In genomic region chr10:41472962-41473481, GRCm38 (mm10) we compare ENCODE assay signal across 16 mouse cellular contexts. TPM values are rescaled to one million over a fixed set of nuclear protein-coding genes. Genes with fewer than 3 reads are reported as not detected.
DNase-seq lines count a peak whose midpoint lies in the region; ATAC-seq lines count a peak whose summit lies in the region.
"Had no signal": no experiment of that assay in that cellular context is flagged by ENCODE, and none has a peak within 500 bp of the region (broad histone marks: within the 10 kb centered on the region; RNA-seq: fewer than 3 reads in every experiment).

No protein-coding gene starts in this region.

- 74% methylated on average over 5 of the region's 5 CpGs for WGBS in hindbrain, embryonic 14.5 days

- H3K4me2 ChIP-seq in hindbrain, embryonic 14.5 days (replicated peaks), result no peak overlapping the region
- H3K4me2 ChIP-seq: liver, embryonic 13.5 days; midbrain, embryonic 12.5 days; neural tube, embryonic 12.5 days; stomach, embryonic 15.5 days had no signal

- no peaks in the 10 kb centered on the region for H3K9me3 ChIP-seq in hindbrain, embryonic 14.5 days (ENCODE audit: control insufficient read depth, low read length)
- H3K9me3 ChIP-seq: hindbrain, embryonic 10.5 days; liver, embryonic 13.5 days; midbrain, embryonic 12.5 days; neural tube, embryonic 12.5 days; stomach, embryonic 15.5 days had no signal

- H3K4me3 ChIP-seq in hindbrain, embryonic 14.5 days (replicated peaks; ENCODE audit: low read length), result no peak overlapping the region
- H3K4me3 ChIP-seq: hindbrain, embryonic 10.5 days; liver, embryonic 13.5 days; midbrain, embryonic 12.5 days; neural tube, embryonic 12.5 days; stomach, embryonic 15.5 days had no signal

- H3K9ac ChIP-seq in hindbrain, embryonic 14.5 days, result no peak overlapping the region
- H3K9ac ChIP-seq: midbrain, embryonic 12.5 days; neural tube, embryonic 12.5 days; stomach, embryonic 15.5 days had no signal

- H3K36me3 ChIP-seq in hindbrain, embryonic 14.5 days (replicated peaks; ENCODE audit: control insufficient read depth, insufficient read depth), result no peaks in the 10 kb centered on the region
- H3K36me3 ChIP-seq: liver, embryonic 13.5 days; stomach, embryonic 15.5 days had no signal

- no peaks in the 10 kb centered on the region for H3K27me3 ChIP-seq in hindbrain, embryonic 14.5 days (ENCODE audit: control insufficient read depth, insufficient read depth, low read length)
- H3K27me3 ChIP-seq: neural tube, embryonic 12.5 days; stomach, embryonic 15.5 days had no signal

- H3K27ac ChIP-seq in hindbrain, embryonic 14.5 days, result no peak overlapping the region
- H3K27ac ChIP-seq: hindbrain, embryonic 10.5 days; midbrain, embryonic 12.5 days; neural tube, embryonic 12.5 days had no signal

- DNase-seq in spleen, postnatal 36 days (ENCODE audit: low spot score in 2 of 2), result peak; percentile 17 to 39
- no peak for DNase-seq in spleen, postnatal 14 days (ENCODE audit: low spot score in 2 of 2)
- peak; percentile 71 for DNase-seq in ES-CJ7 (ENCODE audit: low read depth, low spot score)
- DNase-seq in right cerebral cortex, adult 18-20 months, result no peak
- DNase-seq in kidney, adult 8-10 months, result no peak
- no peak for DNase-seq in hindbrain, embryonic 14.5 days (ENCODE audit: low spot score)
- DNase-seq: cerebellum, adult 8-10 months; kidney, adult 2 months; liver, embryonic 13.5 days; retina, postnatal 1 day had no signal

- peak; percentile 25 for ATAC-seq in granulocyte monocyte progenitor cell, adult 5-6 weeks (replicated peaks; ENCODE audit: poor library complexity, severe bottlenecking)
- ATAC-seq in hindbrain, embryonic 14.5 days (ENCODE audit: low FRiP score), result no peak

- H3K4me1 ChIP-seq in hindbrain, embryonic 14.5 days (replicated peaks; ENCODE audit: control insufficient read depth, insufficient read depth, low read length), result peaks cover 13% of the 10 kb centered on the region; the same call in 1 of the 2 replicates

RNA-seq across cellular contexts. Expression of gene Mical1, which starts 3.1 kb away (rescaled TPM):
- 74.8 and 105 TPM in 2 replicates for total RNA-seq in granulocyte monocyte progenitor cell, adult 5-6 weeks (2014; fragmentation: Nextera tagmentation)
- 32.2 and 49.3 TPM in 2 replicates for total RNA-seq in granulocyte monocyte progenitor cell, adult 5-6 weeks (2017)
- 20.6 and 22.8 TPM in 2 replicates for polyA plus RNA-seq in hindbrain, embryonic 14.5 days (2014; fragmentation: Nextera tagmentation; extraction: Ambion mirVana)

RNA-seq across cellular contexts. Expression of gene Smpd2, which starts 17.1 kb away (rescaled TPM):
- 23.0 and 24.4 TPM in 2 replicates for total RNA-seq in granulocyte monocyte progenitor cell, adult 5-6 weeks (2014; fragmentation: Nextera tagmentation)
- 10.1 and 13.0 TPM in 2 replicates for total RNA-seq in granulocyte monocyte progenitor cell, adult 5-6 weeks (2017)
- polyA plus RNA-seq in hindbrain, embryonic 14.5 days (2014; fragmentation: Nextera tagmentation; extraction: Ambion mirVana), result 36.3 and 37.9 TPM in 2 replicates

RNA-seq across cellular contexts. Expression of gene Ppil6, which starts 17.2 kb away (rescaled TPM):
- total RNA-seq in granulocyte monocyte progenitor cell, adult 5-6 weeks (2014; fragmentation: Nextera tagmentation), result not detected in 2 replicates
- not detected in 2 replicates for total RNA-seq in granulocyte monocyte progenitor cell, adult 5-6 weeks (2017)
- 2.3 and 6.1 TPM in 2 replicates for polyA plus RNA-seq in hindbrain, embryonic 14.5 days (2014; fragmentation: Nextera tagmentation; extraction: Ambion mirVana)
- total RNA-seq: gastrocnemius, adult 18-20 months had no signal
- polyA plus RNA-seq: liver, embryonic 13.5 days had no signal

RNA-seq across cellular contexts. Expression of gene Zbtb24, which starts 22.8 kb away (rescaled TPM):
- 11.4 and 14.1 TPM in 2 replicates for total RNA-seq in granulocyte monocyte progenitor cell, adult 5-6 weeks (2014; fragmentation: Nextera tagmentation)
- total RNA-seq in granulocyte monocyte progenitor cell, adult 5-6 weeks (2017), result 17.2 and 18.1 TPM in 2 replicates
- 19.0 and 19.1 TPM in 2 replicates for polyA plus RNA-seq in hindbrain, embryonic 14.5 days (2014; fragmentation: Nextera tagmentation; extraction: Ambion mirVana)

RNA-seq across cellular contexts. Expression of gene Cd164, which starts 46.2 kb away (rescaled TPM):
- total RNA-seq in granulocyte monocyte progenitor cell, adult 5-6 weeks (2014; fragmentation: Nextera tagmentation), result 140 and 168 TPM in 2 replicates
- total RNA-seq in granulocyte monocyte progenitor cell, adult 5-6 weeks (2017), result 169 and 206 TPM in 2 replicates
- polyA plus RNA-seq in hindbrain, embryonic 14.5 days (2014; fragmentation: Nextera tagmentation; extraction: Ambion mirVana), result 68.4 and 75.7 TPM in 2 replicates

Comparison
In these comparisons a context has a peak if more than half of its experiments do, and no peak if none do; other contexts are left out.
1. DNase-seq: peak in spleen, postnatal 36 days (2 of 2) and ES-CJ7 (single experiment); none in spleen, postnatal 14 days (0 of 2), right cerebral cortex, adult 18-20 months (single experiment), kidney, adult 8-10 months (0 of 2) and hindbrain, embryonic 14.5 days (single experiment).